Mouse (Mus musculus): ENCODE data around the gene H2-Oa. TPM values are rescaled to one million over a fixed set of nuclear protein-coding genes. Genes with fewer than 3 reads are reported as not detected.
A peak's percentile ranks its signal among the peaks of the same experiment; 100 is the strongest.

Gene H2-Oa
- not detected for total RNA-seq (2021)
- long read RNA-seq, experiment 1, result 0 reads
- long read RNA-seq, experiment 2, result 0 reads

GRCm38 (mm10) chr17:34092197-34092875 lies at the start of gene H2-Oa:
Gene H2-Oa (plus strand): TSS chr17:34092340.
- intact Hi-C loops (cut with DNase I; ENCODE audit: low total_unique reads), result no loop called here
- DNase-seq, result no peak

GRCm38 (mm10) chr17:34045941-34046340 lies 46.2 kb upstream of the H2-Oa start:
- DNase-seq, result no peak
- intact Hi-C loops (cut with DNase I; ENCODE audit: low total_unique reads), result no loop called here

- intact Hi-C loops (cut with DNase I; ENCODE audit: low total_unique reads), result no loop called here
- no peak for DNase-seq
Measured at GRCm38 (mm10) chr17:34047404-34048050, 44.6 kb upstream of the H2-Oa start.

GRCm38 (mm10) chr17:34057224-34057623 lies 34.9 kb upstream of the H2-Oa start:
- intact Hi-C loops (cut with DNase I; ENCODE audit: low total_unique reads), result no loop called here
- DNase-seq, result no peak

- intact Hi-C loops (cut with DNase I; ENCODE audit: low total_unique reads), result no loop called here
- no peak for DNase-seq
Measured at GRCm38 (mm10) chr17:34068864-34069263, 23.3 kb upstream of the H2-Oa start.

- intact Hi-C loops (cut with DNase I; ENCODE audit: low total_unique reads), result loop anchor here (10.0 kb wide), 1 partner anchor 173 kb away; no protein-coding TSS in a partner anchor
Measured at GRCm38 (mm10) chr17:34072091-34072490, 20.0 kb upstream of the H2-Oa start.

GRCm38 (mm10) chr17:34075271-34075670 lies 16.9 kb upstream of the H2-Oa start:
- intact Hi-C loops (cut with DNase I; ENCODE audit: low total_unique reads), result loop anchor here (5.0 to 10.0 kb wide), 3 partner anchors 38 to 170 kb away; partner anchors contain the start of gene Col11a2

More at GRCm38 (mm10) chr17:34072091-34072490, 20.0 kb upstream of the H2-Oa start:
- DNase-seq, result no peak

GRCm38 (mm10) chr17:34077549-34077948 lies 14.6 kb upstream of the H2-Oa start:
- intact Hi-C loops (cut with DNase I; ENCODE audit: low total_unique reads), result loop anchor here (5.0 to 10.0 kb wide), 3 partner anchors 40 to 167 kb away; partner anchors contain the start of gene Col11a2
- DNase-seq, result peak; percentile 65

More at GRCm38 (mm10) chr17:34075271-34075670, 16.9 kb upstream of the H2-Oa start:
- peak; percentile 43 for DNase-seq

- DNase-seq, result no peak
- intact Hi-C loops (cut with DNase I; ENCODE audit: low total_unique reads), result loop anchor here (5.0 to 10.0 kb wide), 3 partner anchors 41 to 167 kb away; partner anchors contain the start of gene Col11a2
Measured at GRCm38 (mm10) chr17:34078148-34078547, 14.0 kb upstream of the H2-Oa start.

GRCm38 (mm10) chr17:34079002-34079401 lies 13.1 kb upstream of the H2-Oa start:
- intact Hi-C loops (cut with DNase I; ENCODE audit: low total_unique reads), result loop anchor here (5.0 to 10.0 kb wide), 3 partner anchors 42 to 166 kb away; partner anchors contain the start of gene Col11a2
- no peak for DNase-seq

- no peak for DNase-seq
- intact Hi-C loops (cut with DNase I; ENCODE audit: low total_unique reads), result loop anchor here (5.0 to 10.0 kb wide), 3 partner anchors 42 to 165 kb away; partner anchors contain the start of gene Col11a2
Measured at GRCm38 (mm10) chr17:34079621-34080020, 12.5 kb upstream of the H2-Oa start.

- intact Hi-C loops (cut with DNase I; ENCODE audit: low total_unique reads), result no loop called here
- no peak for DNase-seq
Measured at GRCm38 (mm10) chr17:34083104-34083503, 9.0 kb upstream of the H2-Oa start.

- no peak for DNase-seq
- intact Hi-C loops (cut with DNase I; ENCODE audit: low total_unique reads), result no loop called here
Measured at GRCm38 (mm10) chr17:34087386-34087785, 4.8 kb upstream of the H2-Oa start.

GRCm38 (mm10) chr17:34088124-34088523 lies 4.0 kb upstream of the H2-Oa start:
- DNase-seq, result no peak
- intact Hi-C loops (cut with DNase I; ENCODE audit: low total_unique reads), result no loop called here

- intact Hi-C loops (cut with DNase I; ENCODE audit: low total_unique reads), result no loop called here
- DNase-seq, result no peak
Measured at GRCm38 (mm10) chr17:34090923-34091322, 1.2 kb upstream of the H2-Oa start.

GRCm38 (mm10) chr17:34093199-34093874 lies 1.2 kb downstream of the H2-Oa start:
- DNase-seq, result no peak
- intact Hi-C loops (cut with DNase I; ENCODE audit: low total_unique reads), result no loop called here

GRCm38 (mm10) chr17:34094283-34095035 lies 2.3 kb downstream of the H2-Oa start:
- intact Hi-C loops (cut with DNase I; ENCODE audit: low total_unique reads), result no loop called here
- no peak for DNase-seq

GRCm38 (mm10) chr17:34096497-34097010 lies 4.4 kb downstream of the H2-Oa start:
- no peak for DNase-seq
- intact Hi-C loops (cut with DNase I; ENCODE audit: low total_unique reads), result no loop called here

- DNase-seq, result no peak
- intact Hi-C loops (cut with DNase I; ENCODE audit: low total_unique reads), result no loop called here
Measured at GRCm38 (mm10) chr17:34097272-34097671, 5.1 kb downstream of the H2-Oa start.
